Mouse (Mus musculus) cortical plate, adult 2 months (tissue): Measurements from ENCODE around the gene Mbnl2.

Experiments
- CTCF ChIP-seq: fragments of 200-500 bp; IDR thresholded peaks from 2 replicates; pipeline ENCODE4 v1.5.1; 2011; ENCODE audit warnings: mild to moderate bottlenecking, control low read depth, low read length; ENCODE audit not compliant: insufficient read depth; ENCODE audit errors: extremely low read depth
- POLR2A ChIP-seq: fragments of 200-500 bp; IDR thresholded peaks from 2 replicates; pipeline ENCODE4 v1.6.1; 2011; ENCODE audit warnings: mild to moderate bottlenecking, low read length, control low read depth; ENCODE audit not compliant: insufficient read depth; ENCODE audit errors: extremely low read depth

DNA sequence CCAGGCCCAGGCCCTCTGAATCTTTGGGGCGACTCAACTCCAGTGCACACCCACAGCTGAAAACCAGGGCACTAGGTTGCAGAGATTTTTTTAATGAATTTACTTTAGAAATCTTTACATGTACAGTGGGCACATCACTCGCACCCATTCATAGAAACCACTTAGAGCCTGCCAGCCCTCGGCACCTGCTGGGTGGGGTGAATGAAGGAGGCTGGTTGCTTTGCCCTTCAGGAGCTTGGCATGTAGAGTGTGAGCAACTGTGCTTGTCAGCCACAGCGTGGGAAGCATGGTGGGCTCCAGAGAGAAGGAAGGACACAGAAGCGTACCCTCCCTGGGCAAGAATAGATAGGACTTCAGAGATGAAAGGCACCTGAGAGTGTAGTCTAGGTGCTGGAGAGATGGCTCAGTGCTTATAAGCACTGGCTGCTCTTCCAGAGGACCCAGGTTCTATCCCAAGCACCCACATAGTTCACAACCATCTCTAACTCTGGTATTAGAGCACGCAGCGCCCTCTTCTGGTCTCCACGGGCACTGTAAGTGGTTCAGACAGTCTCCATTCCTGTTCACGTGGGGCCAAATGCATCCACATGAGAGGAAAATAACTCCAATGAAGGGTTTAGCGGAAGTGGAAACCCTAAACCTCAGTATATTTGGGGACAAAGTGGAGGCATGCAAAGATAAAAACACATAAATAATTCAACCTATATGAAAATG is 114.9 kb downstream of the Mbnl2 start:
- TF ChIP-seq CTCF = 0 out of 2 replicates have a peak, but pooled peaks have one; percentile 24
- TF ChIP-seq POLR2A = no peak
